Mouse (Mus musculus) forebrain, embryonic 10.5 days (tissue): Measurements from ENCODE around the gene Rap1gap2. TPM values are rescaled to one million over a fixed set of nuclear protein-coding genes. Genes with fewer than 3 reads are reported as not detected.

Source experiments
- DNase-seq: peaks from one replicate; pipeline ENCODE4 v3.0.0-alpha.2; 2017; ENCODE audit warnings: low spot score; ENCODE audit errors: extremely low spot score
- H3K27ac ChIP-seq: fragments of 300-500 bp; sonication (generic); 2 replicates; pipeline ENCODE4 v1.5.1; 2016; ENCODE audit warnings: mild to moderate bottlenecking
- H3K27me3 ChIP-seq: fragments of 300-500 bp; sonication (generic); 2 replicates; pipeline ENCODE4 v1.6.1; 2016; ENCODE audit warnings: mild to moderate bottlenecking; ENCODE audit not compliant: poor library complexity, severe bottlenecking
- H3K36me3 ChIP-seq: fragments of 300-500 bp; sonication (generic); replicated peaks from 2 replicates; pipeline ENCODE4 v1.6.1; 2016; ENCODE audit warnings: mild to moderate bottlenecking, moderate library complexity
- H3K4me1 ChIP-seq: fragments of 300-500 bp; sonication (generic); 2 replicates; pipeline ENCODE4 v1.6.1; 2016
- H3K4me3 ChIP-seq: fragments of 300-500 bp; sonication (generic); 2 replicates; pipeline ENCODE4 v1.5.1; 2016; ENCODE audit warnings: mild to moderate bottlenecking, moderate library complexity
- H3K9me3 ChIP-seq: fragments of 300-500 bp; sonication (generic); 2 replicates; pipeline ENCODE4 v1.6.1; 2016; ENCODE audit warnings: mild to moderate bottlenecking, moderate library complexity
- WGBS: fragments of 180-500 bp; shearing (Covaris S2); methylation state at CpG from one replicate; pipeline ENCODE4 v1.1.7; 2016; 5-methylcytosine and 5-hydroxymethylcytosine counted together
- polyA plus RNA-seq: library from polyadenylated mRNA; unstranded; fragments of >200 nt; fragmentation: Nextera tagmentation; extraction: Ambion mirVana; gene quantifications from 2 replicates; pipeline ENCODE4 v1.2.1, GENCODE M21; 2016

The Rap1gap2 gene
- polyA plus RNA-seq, 1 experiment from 2014 or later = 0.66 TPM

- Histone ChIP-seq H3K4me3 (peak overlapping the region; percentile 69), H3K27ac (no peak overlapping the region), H3K9me3 (no peaks in the 10 kb centered on the region), H3K27me3 (peaks cover 98% of the 10 kb centered on the region), H3K4me1 (peaks cover 35% of the 10 kb centered on the region), H3K36me3 (no peaks in the 10 kb centered on the region)
- peak; percentile 48 for DNase-seq
- WGBS = 1% methylated on average over 30 of the region's 30 CpGs
These were observed 87.3 kb downstream of the Rap1gap2 start for GRCm38 (mm10) chr11:74523210-74523951.

GRCm38 (mm10) chr11:74522487-74523209, 88.1 kb downstream of the Rap1gap2 start:
- H3K27ac ChIP-seq = peak overlapping the region; percentile 75
- H3K4me1 ChIP-seq = peaks cover 35% of the 10 kb centered on the region
- H3K4me3 ChIP-seq = peak overlapping the region; percentile 69
- H3K36me3 ChIP-seq = no peaks in the 10 kb centered on the region
- peak; percentile 56 for DNase-seq
- H3K27me3 ChIP-seq = peaks cover 91% of the 10 kb centered on the region
- WGBS = under 1% methylated on average over 81 of the region's 87 CpGs
- H3K9me3 ChIP-seq = no peaks in the 10 kb centered on the region

GRCm38 (mm10) chr11:74521981-74522486, 88.7 kb downstream of the Rap1gap2 start:
- Histone ChIP-seq H3K36me3 (no peaks in the 10 kb centered on the region), H3K27ac (peak overlapping the region; percentile 75), H3K27me3 (peaks cover 85% of the 10 kb centered on the region), H3K4me1 (peaks cover 35% of the 10 kb centered on the region), H3K4me3 (peak overlapping the region; percentile 69), H3K9me3 (no peaks in the 10 kb centered on the region)
- peak; percentile 27 for DNase-seq
- WGBS = 1% methylated on average over 29 of the region's 29 CpGs

- no peak for DNase-seq
- WGBS = 87% methylated on average over 3 of the region's 3 CpGs
- no peak overlapping the region for H3K4me3 ChIP-seq
- H3K27ac ChIP-seq = no peak overlapping the region
- peaks cover 29% of the 10 kb centered on the region for H3K4me1 ChIP-seq
- peaks cover 66% of the 10 kb centered on the region for H3K27me3 ChIP-seq
- no peaks in the 10 kb centered on the region for H3K36me3 ChIP-seq
- H3K9me3 ChIP-seq = no peaks in the 10 kb centered on the region
These were observed 90.5 kb downstream of the Rap1gap2 start for GRCm38 (mm10) chr11:74520201-74520600.

GRCm38 (mm10) chr11:74516112-74516511, 94.6 kb downstream of the Rap1gap2 start:
- 88% methylated on average over 5 of the region's 5 CpGs for WGBS

GRCm38 (mm10) chr11:74515046-74515445, 95.7 kb downstream of the Rap1gap2 start:
- Histone ChIP-seq H3K4me1 (no peaks in the 10 kb centered on the region), H3K9me3 (no peaks in the 10 kb centered on the region), H3K27ac (no peak overlapping the region), H3K4me3 (no peak overlapping the region), H3K27me3 (peaks cover 15% of the 10 kb centered on the region), H3K36me3 (no peaks in the 10 kb centered on the region)
- no peak for DNase-seq
- 95% methylated on average over 3 of the region's 3 CpGs for WGBS

More at GRCm38 (mm10) chr11:74516112-74516511, 94.6 kb downstream of the Rap1gap2 start:
- Histone ChIP-seq H3K36me3 (no peaks in the 10 kb centered on the region), H3K4me3 (no peak overlapping the region), H3K9me3 (no peaks in the 10 kb centered on the region), H3K27me3 (peaks cover 25% of the 10 kb centered on the region), H3K4me1 (no peaks in the 10 kb centered on the region), H3K27ac (no peak overlapping the region)
- no peak for DNase-seq

GRCm38 (mm10) chr11:74512595-74512994, 98.1 kb downstream of the Rap1gap2 start:
- WGBS = 90% methylated on average over 10 of the region's 10 CpGs
- Histone ChIP-seq H3K4me3 (no peak overlapping the region), H3K36me3 (no peaks in the 10 kb centered on the region), H3K27ac (no peak overlapping the region), H3K4me1 (no peaks in the 10 kb centered on the region), H3K27me3 (no peaks in the 10 kb centered on the region), H3K9me3 (no peaks in the 10 kb centered on the region)
- DNase-seq = no peak

- Histone ChIP-seq H3K4me1 (peaks cover 10% of the 10 kb centered on the region), H3K27me3 (no peaks in the 10 kb centered on the region), H3K36me3 (no peaks in the 10 kb centered on the region), H3K9me3 (no peaks in the 10 kb centered on the region), H3K27ac (no peak overlapping the region; the same call in 1 of the 2 replicates), H3K4me3 (no peak overlapping the region)
- no peak for DNase-seq
- 76% methylated on average over 6 of the region's 6 CpGs for WGBS
These were observed 104.4 kb downstream of the Rap1gap2 start for GRCm38 (mm10) chr11:74506275-74506674.

GRCm38 (mm10) chr11:74502485-74502884, 108.2 kb downstream of the Rap1gap2 start:
- H3K4me3 ChIP-seq = no peak overlapping the region
- H3K27ac ChIP-seq = no peak overlapping the region
- peaks cover 17% of the 10 kb centered on the region for H3K4me1 ChIP-seq
- no peak for DNase-seq
- H3K36me3 ChIP-seq = no peaks in the 10 kb centered on the region
- WGBS = 86% methylated on average over 8 of the region's 8 CpGs
- no peaks in the 10 kb centered on the region for H3K9me3 ChIP-seq
- H3K27me3 ChIP-seq = no peaks in the 10 kb centered on the region

GRCm38 (mm10) chr11:74501989-74502388, 108.7 kb downstream of the Rap1gap2 start:
- H3K4me1 ChIP-seq = peaks cover 17% of the 10 kb centered on the region
- no peaks in the 10 kb centered on the region for H3K9me3 ChIP-seq
- no peak overlapping the region for H3K27ac ChIP-seq
- H3K27me3 ChIP-seq = no peaks in the 10 kb centered on the region
- DNase-seq = no peak
- no peak overlapping the region for H3K4me3 ChIP-seq
- no peaks in the 10 kb centered on the region for H3K36me3 ChIP-seq

- Histone ChIP-seq H3K27ac (no peak overlapping the region), H3K36me3 (no peaks in the 10 kb centered on the region), H3K4me1 (peaks cover 12% of the 10 kb centered on the region), H3K4me3 (no peak overlapping the region), H3K27me3 (no peaks in the 10 kb centered on the region), H3K9me3 (no peaks in the 10 kb centered on the region; the same call in 1 of the 2 replicates)
- WGBS = 74% methylated on average over 3 of the region's 3 CpGs
- no peak for DNase-seq
These were observed 109.7 kb downstream of the Rap1gap2 start for GRCm38 (mm10) chr11:74501061-74501460.

- WGBS = 58% methylated on average over 8 of the region's 8 CpGs
- Histone ChIP-seq H3K9me3 (no peaks in the 10 kb centered on the region; the same call in 1 of the 2 replicates), H3K4me3 (no peak overlapping the region), H3K27me3 (no peaks in the 10 kb centered on the region), H3K36me3 (no peaks in the 10 kb centered on the region), H3K4me1 (peaks cover 7% of the 10 kb centered on the region; the same call in 1 of the 2 replicates), H3K27ac (no peak overlapping the region)
- no peak for DNase-seq
These were observed 111.1 kb downstream of the Rap1gap2 start for GRCm38 (mm10) chr11:74499521-74500099.
